Mouse (Mus musculus): ENCODE data around the gene Lhpp.

GRCm38 (mm10) chr7:132587167-132587566 lies 23.3 kb upstream of the Lhpp start:
- TF ChIP-seq EP300 (optimal IDR thresholded peaks at IDR 0.05): no peak
- TF ChIP-seq CTCF (IDR thresholded peaks at IDR 0.05; ENCODE audit: low read depth): no peak
